Mouse (Mus musculus): ENCODE results near the gene Zfp820. TPM values are rescaled to one million over a fixed set of nuclear protein-coding genes. Genes with fewer than 3 reads are reported as not detected.
"Not testable (repeated sequence)": the region's sequence is repeated elsewhere in the genome, so short reads cannot be mapped to it uniquely, and the experiment has no call there.

Gene Zfp820
- total RNA-seq (2014; fragmentation: Nextera tagmentation) (3.0 and 5.5 TPM in 2 replicates), total RNA-seq (2017) (2.6 and 5.2 TPM in 2 replicates)

DNA sequence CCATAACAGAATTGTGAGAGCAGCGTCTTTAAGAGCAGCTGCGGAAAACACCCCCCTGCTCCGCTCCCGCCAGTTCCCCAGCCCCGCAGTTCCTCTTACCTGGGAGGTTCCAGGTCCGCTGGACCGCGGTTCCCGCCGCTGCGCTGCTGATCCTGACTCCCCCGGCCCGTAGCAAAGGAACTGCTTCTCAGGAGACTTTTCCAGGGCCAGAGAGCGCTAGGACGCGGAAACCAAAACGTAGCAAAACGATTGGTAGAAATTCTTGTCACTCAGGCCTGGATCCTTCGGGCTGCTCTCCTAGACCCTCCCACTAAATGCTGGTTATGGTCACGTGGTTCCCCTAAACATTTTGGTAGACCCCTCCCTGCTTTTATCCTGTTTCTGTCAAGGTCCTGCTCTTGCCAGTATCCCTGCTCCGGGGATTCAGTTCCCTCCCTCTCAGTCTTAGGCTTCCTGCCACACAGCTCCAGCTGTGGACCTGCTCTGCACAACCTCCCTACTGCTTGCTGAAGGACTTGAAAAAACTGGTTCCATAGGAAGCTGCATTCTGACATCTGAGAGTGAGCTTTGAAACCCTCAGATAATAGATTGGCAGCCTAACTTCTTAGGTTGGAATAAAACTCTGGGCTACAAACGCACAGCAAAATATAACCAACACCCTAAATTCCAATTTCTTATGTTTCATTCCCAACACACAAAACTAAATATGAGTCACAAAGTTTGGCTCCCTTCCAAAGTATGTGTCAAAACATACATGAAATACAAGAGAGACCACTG, at the start of gene Zfp820:
TSS of gene Zfp820 (minus strand) at position 228 of the 777 bp plus-strand sequence.
- ATAC-seq (replicated peaks; ENCODE audit: poor library complexity, severe bottlenecking): peak; percentile 92

GRCm38 (mm10) chr17:21871256-21871655, 25.7 kb upstream of the Zfp820 start:
- no peak for ATAC-seq (replicated peaks; ENCODE audit: poor library complexity, severe bottlenecking)

GRCm38 (mm10) chr17:21846322-21846582, 680 bp upstream of the Zfp820 start:
- not testable (repeated sequence) for ATAC-seq (replicated peaks; ENCODE audit: poor library complexity, severe bottlenecking)

DNA sequence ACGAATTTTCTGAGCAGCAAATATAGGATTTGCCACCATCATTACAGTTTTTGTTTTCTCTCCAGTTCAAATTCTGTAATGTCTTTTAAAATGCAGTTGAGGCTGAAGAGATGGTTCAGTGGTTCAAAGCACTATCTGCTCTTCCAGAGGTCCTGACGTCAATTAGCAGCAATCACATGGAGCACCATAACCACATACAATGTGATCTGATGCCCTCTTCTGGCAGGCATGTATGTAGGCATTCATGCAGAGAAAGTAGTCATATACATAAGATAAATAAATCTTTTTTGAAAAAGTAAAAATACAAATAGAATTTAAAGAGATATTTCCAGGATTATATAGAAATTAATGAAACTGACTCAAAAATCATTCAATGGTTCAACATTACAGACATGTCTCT, 7.1 kb downstream of the Zfp820 start:
- no peak for ATAC-seq (replicated peaks; ENCODE audit: poor library complexity, severe bottlenecking)

- ATAC-seq (replicated peaks; ENCODE audit: poor library complexity, severe bottlenecking): not testable (repeated sequence)
Observed at GRCm38 (mm10) chr17:21801373-21801772, 44.2 kb downstream of the Zfp820 start.

DNA sequence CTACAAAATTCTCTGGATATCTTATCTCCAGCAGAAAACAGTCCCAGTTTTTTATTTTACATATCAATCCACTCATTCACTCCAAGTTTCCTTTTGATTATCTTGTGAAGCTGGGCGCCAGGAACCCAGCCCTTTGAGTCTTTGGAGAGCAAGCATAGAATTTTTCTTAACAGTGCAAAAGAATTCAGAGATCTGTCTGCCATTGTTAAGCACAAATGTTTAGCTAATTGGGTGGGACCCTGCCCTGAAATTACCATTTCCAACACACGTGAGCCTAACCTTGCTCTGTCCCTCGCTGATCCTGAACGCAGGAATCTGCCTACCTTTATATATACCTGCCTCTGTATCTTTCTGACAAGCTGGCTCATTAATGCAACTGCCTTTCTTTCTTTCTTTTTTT, 53.3 kb downstream of the Zfp820 start:
- no peak for ATAC-seq (replicated peaks; ENCODE audit: poor library complexity, severe bottlenecking)

DNA sequence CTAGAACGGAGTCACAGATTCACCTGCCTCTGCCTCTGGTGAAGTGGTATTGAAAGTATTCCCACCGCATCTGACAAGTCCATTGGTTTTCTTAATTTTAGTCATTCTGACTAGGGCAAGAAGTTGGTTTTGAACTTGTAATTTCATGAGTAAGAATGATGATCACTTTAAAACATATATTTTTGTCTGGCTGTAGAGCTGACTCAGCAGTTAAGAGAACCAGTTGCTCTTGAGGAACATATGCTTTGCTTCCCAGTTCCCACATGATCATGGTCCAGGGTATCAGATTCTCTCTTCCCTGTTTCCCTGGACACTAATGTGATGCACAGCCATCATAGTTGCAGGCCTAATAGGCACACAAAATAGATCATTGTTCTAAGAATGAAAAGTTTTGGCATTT, 75.2 kb downstream of the Zfp820 start:
- no peak for ATAC-seq (replicated peaks; ENCODE audit: poor library complexity, severe bottlenecking)

Other genes starting within 250 kb of the Zfp820 start
- gene Zfp983, start 195.1 kb downstream of the Zfp820 start, total RNA-seq (2014; fragmentation: Nextera tagmentation): 1.7 and 2.1 TPM in 2 replicates
- gene Zfp983, start 195.1 kb downstream of the Zfp820 start, total RNA-seq (2017): 2.7 and 3.9 TPM in 2 replicates
- not detected in 2 replicates for gene Gm10226, start 153.9 kb downstream of the Zfp820 start, total RNA-seq (2014; fragmentation: Nextera tagmentation)
- gene Gm10226, start 153.9 kb downstream of the Zfp820 start, total RNA-seq (2017): 16.5 and 36.7 TPM in 2 replicates
- 5.5 and 7.0 TPM in 2 replicates for gene Zfp760, start 138.0 kb downstream of the Zfp820 start, total RNA-seq (2014; fragmentation: Nextera tagmentation)
- gene Zfp760, start 138.0 kb downstream of the Zfp820 start, total RNA-seq (2017): 5.4 and 6.7 TPM in 2 replicates
- 2.3 and 5.6 TPM in 2 replicates for gene Zfp229, start 115.0 kb downstream of the Zfp820 start, total RNA-seq (2014; fragmentation: Nextera tagmentation)
- 5.2 and 5.6 TPM in 2 replicates for gene Zfp229, start 115.0 kb downstream of the Zfp820 start, total RNA-seq (2017)
- gene Zfp995, start 64.2 kb upstream of the Zfp820 start, total RNA-seq (2014; fragmentation: Nextera tagmentation): 5.4 and 13.7 TPM in 2 replicates
- 7.9 and 9.1 TPM in 2 replicates for gene Zfp995, start 64.2 kb upstream of the Zfp820 start, total RNA-seq (2017)
- 16.2 and 19.9 TPM in 2 replicates for gene Zfp942, start 116.7 kb upstream of the Zfp820 start, total RNA-seq (2014; fragmentation: Nextera tagmentation)
- 18.6 and 19.0 TPM in 2 replicates for gene Zfp942, start 116.7 kb upstream of the Zfp820 start, total RNA-seq (2017)
- 8.4 and 10.9 TPM in 2 replicates for gene Zfp943, start 116.8 kb upstream of the Zfp820 start, total RNA-seq (2014; fragmentation: Nextera tagmentation)
- 16.5 and 18.7 TPM in 2 replicates for gene Zfp943, start 116.8 kb upstream of the Zfp820 start, total RNA-seq (2017)